Mouse (Mus musculus) left cerebral cortex, postnatal 10 days (tissue): ENCODE results near the gene Ubac1. TPM values are rescaled to one million over a fixed set of nuclear protein-coding genes. Genes with fewer than 3 reads are reported as not detected.
A peak's percentile ranks its signal among the peaks of the same experiment; 100 is the strongest.

Experiments used
- DNase-seq, 2 experiments: peaks; one replicate each; pipeline ENCODE4 v3.0.0; 2021 to 2022; ENCODE audit warnings: low spot score in 2 of 2, mixed read lengths in 1 of 2; ENCODE audit errors: extremely low spot score in 1 of 2
- intact Hi-C: fragments of 180-260 bp; cut with DNase I; formaldehyde crosslinking; loops from one replicate; pipeline ENCODE4 v1.15.1; 2025
- total RNA-seq, 2 experiments: library from RNA; stranded (reverse); gene quantifications; 2 replicates each; pipeline ENCODE4 v1.2.3; 2021

Gene Ubac1
- 10 to 100 TPM; 82.3 to 85.1 TPM for total RNA-seq

DNA sequence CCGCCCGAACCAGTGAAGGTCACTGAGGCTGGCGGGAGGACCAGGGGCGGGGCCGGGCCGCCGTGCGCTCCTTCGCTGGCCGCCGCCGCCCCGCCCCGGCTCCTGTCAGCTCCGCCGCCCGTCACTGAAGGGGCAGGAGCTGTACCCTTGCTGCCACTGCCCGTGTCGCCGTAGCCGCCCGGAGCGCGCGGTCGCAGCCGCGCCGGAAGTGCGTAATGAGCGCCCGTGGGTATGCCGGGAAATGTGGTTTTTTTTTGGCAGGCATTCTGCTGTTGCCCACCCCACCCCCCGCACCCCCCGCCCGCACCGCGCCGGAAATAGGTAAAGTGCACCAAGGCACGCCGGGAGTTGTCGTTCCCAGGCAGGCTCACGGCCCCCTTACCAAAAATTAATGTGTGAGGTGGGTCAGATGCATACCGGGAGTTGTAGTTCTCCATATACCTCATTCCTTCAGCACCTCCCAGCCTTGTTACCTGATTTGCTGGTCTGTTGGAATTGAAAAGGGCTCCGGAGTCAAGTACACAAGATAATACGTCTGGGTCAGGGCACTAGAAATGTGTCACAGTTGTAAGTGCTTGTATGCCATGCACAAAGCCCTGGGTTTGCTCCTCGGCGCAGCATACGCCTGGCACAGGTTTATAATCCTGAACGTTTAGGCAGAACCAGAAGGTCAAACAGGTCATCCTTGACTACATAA is at the start of gene Ubac1:
Ubac1 (minus strand) TSS at position 187 of the 697 bp plus-strand sequence.
- intact Hi-C loops, result loop anchor here (5.0 kb wide), 1 partner anchor 256 kb away; no protein-coding TSS in a partner anchor

DNA sequence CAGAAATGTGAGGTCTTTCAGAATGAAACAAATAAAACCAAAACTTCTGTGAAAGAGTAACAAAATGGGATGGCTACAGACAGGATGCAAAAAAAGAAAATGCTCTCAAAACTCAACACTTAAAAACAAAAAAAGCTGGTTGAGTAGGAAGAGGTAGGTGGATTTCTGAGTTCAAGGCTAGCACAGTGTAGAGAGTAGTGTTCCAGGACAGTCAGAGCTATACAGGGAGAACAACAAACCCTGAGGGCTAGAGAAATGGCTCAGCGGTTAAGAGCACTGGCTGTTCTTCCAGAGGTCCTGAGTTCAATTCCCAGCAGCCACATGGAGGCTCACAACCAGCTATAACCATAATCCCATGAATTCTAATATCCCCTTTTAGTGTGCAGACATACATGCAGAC is 47.0 kb upstream of the Ubac1 start:
- DNase-seq, result no peak

More for the DNA sequence above, at the start of gene Ubac1:
- peak; percentile 90 to 94 for DNase-seq

DNA sequence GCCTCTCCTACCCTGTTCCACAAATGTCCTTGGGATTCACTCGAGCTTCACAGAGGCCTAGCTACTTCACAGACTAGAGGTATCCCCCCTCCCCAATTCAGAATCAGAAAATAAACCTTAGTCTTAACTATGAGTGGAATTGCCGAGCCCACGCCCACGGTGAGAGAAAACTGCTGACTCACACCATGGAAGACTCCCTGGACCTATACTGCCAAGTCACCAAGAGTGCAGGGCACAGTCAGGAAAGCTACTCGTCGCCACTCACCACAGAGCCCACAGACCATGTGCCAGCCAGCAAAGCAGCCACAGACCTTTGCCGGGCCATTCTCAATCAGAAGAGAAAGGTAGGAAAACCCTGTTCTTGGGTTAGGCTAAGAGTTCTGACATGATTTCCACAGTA is 46.6 kb upstream of the Ubac1 start:
- no peak for DNase-seq
- intact Hi-C loops, result no loop called here

More for the DNA sequence above, 47.0 kb upstream of the Ubac1 start:
- intact Hi-C loops, result no loop called here

DNA sequence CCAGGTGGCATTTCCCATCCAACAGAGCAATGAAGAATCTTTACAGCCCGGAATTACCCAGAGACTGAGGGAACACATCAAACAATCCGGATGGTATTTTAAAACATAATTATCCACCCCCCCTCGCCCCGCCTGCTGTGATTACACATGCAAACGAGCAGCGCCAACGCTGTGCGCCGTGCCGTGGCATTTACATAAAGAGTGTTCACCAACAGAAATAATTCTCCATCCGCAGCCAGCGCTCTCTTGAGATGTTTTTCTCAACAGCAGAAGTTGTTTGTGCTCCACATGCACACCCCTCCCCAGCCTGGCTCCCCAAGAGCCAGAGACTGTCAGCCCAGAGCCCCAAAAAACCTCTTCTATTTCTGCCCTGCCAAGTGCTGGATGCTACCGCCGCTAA is 45.0 kb upstream of the Ubac1 start:
- intact Hi-C loops, result no loop called here
- peak; percentile 62 to 77 for DNase-seq

DNA sequence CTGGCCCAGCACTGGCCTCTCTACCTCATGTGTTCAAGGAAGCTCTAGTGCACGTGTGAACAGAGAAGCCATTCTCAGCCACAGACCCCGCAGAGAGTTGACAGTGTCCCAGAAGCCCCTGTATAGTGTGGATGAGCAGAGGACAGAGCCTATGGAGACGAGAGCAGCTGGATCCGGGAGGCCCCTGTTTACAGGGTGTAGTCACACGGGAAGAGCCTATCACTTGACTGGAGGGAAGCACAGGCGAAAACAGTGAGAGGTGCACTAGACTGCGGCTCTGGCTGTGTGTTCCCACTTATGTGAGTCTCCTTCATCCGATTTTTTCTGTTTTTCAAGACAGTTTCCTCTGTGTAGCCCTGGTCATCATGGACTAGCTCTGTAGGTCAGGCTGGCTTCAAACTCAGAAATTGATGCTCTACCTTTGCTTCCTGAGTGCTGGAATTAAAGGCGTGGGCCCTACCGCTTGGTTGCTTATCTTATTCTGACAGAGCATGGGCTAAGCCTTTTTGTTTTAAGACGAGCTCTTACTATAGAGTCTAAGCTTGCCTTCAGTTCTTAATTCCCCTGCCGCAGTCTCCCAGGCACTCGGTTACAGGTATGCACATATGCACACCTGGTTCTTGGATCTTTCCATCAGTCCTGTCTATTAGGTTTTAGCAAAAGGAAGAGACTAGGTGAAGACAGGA is 41.3 kb upstream of the Ubac1 start:
- no peak for DNase-seq
- intact Hi-C loops, result loop anchor here (5.0 kb wide), 1 partner anchor 59 kb away; the partner anchor contains the start of gene Nacc2

DNA sequence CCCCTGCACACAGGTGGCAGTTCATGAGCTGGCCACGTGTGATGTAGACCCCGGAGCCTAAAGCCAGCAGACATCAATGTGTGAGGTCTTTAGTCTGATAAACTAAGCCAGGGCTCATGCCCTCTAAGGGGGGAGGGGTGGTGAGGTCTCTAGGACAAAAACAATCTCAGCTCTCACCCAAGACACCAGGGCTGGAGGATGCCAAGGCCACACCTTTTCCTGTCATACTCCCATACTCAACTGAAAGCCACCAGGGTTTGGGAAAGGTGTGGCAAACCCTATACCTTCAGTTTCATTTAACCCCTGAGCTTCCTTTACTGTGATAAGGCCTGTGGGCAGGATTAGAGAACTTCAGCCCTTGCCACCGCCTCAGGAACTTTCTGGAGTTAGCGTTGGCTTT is 40.7 kb upstream of the Ubac1 start:
- intact Hi-C loops, result loop anchor here (5.0 kb wide), 1 partner anchor 60 kb away; the partner anchor contains the start of gene Nacc2
- DNase-seq, result no peak

DNA sequence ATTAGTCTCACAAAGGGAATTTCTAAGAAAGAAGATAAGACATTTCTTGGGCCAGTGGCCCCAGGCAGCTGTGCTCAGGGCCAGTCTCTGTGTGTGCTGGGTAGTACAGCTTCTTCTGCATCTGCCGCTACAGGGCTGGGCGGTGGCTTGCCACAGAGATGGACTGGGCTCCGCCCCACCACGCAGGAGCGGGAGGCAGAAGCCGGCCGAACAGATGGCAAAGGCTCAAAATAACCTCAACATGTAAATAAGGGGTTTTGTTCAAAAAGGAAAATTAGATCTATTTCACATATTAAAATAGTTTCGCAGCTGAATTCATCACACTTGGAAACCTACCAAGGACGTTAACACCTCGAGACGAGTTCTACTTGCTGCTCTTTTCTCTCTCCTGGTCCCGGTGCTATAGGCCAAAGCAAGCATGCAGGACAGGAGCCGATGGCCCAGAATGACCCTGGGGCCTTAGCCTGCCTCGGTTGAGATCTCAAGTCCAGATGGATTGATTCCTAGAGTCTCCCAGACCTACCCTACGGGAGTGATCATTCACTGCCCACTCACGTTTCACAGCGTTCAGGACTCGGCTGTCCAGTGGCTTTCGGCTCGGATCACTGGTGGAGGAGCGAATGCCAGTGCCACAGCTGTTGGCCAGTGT is 39.6 kb upstream of the Ubac1 start:
- DNase-seq, result peak; percentile 50 to 54
- intact Hi-C loops, result loop anchor here (5.0 kb wide), 1 partner anchor 61 kb away; the partner anchor contains the start of gene Nacc2

DNA sequence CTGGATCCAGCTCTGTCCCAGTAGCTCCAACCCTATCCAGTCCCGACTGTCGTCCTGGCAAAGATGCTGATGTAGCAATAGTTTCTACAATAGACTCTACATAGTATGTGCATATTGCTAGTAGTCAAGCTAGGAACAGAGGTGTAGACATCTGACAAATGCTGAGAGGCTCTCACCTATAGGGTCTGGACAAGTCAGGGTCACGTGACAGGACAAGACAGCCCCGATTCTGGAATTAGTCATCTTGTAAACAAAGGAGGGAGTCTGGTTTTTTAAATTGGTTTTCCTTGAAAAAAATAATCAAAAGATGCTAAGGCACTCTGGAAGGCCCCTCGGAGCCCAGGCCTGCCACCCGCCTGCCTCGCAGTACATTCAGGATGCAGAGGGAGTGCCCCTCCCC is 35.5 kb upstream of the Ubac1 start:
- no peak for DNase-seq
- intact Hi-C loops, result no loop called here

DNA sequence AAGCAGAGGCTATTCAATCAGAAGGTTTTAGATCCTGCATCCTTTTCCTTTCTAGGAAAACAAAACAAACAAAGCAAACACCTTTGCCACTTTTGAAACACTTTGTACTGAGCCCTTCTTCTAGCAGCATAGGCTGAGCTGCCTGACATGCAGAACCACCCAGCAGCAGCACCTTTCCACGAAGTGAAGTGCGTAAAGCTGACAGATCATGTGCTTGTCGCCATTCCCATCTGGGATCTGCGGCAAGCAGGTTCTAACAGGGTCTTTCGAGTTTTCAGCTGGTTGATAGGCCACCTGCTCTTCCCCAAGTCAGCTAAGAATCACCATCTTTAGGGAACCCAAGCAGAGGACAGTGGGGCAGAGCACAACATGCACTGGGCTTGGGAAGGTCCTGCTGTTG is 34.7 kb upstream of the Ubac1 start:
- DNase-seq, result no peak

DNA sequence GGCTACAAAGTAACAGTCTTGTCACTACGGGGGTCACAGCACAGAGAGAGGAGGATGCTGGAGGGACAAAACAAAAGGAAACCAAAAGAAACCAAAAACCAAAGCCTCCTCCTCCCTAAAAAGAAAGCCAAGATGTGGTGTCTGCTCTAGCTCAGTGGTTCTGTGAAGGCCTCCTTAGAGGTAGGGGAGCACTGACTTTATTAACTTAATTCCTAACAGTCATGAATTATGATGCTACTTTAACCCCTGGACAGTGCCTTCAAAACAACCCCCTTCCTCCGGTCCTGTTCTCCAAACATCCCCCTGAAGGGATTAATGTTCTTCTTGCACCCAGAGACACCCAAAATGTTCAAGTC is 34.2 kb upstream of the Ubac1 start:
- intact Hi-C loops, result no loop called here
- DNase-seq, result no peak

More for the DNA sequence above, 34.7 kb upstream of the Ubac1 start:
- intact Hi-C loops, result no loop called here

DNA sequence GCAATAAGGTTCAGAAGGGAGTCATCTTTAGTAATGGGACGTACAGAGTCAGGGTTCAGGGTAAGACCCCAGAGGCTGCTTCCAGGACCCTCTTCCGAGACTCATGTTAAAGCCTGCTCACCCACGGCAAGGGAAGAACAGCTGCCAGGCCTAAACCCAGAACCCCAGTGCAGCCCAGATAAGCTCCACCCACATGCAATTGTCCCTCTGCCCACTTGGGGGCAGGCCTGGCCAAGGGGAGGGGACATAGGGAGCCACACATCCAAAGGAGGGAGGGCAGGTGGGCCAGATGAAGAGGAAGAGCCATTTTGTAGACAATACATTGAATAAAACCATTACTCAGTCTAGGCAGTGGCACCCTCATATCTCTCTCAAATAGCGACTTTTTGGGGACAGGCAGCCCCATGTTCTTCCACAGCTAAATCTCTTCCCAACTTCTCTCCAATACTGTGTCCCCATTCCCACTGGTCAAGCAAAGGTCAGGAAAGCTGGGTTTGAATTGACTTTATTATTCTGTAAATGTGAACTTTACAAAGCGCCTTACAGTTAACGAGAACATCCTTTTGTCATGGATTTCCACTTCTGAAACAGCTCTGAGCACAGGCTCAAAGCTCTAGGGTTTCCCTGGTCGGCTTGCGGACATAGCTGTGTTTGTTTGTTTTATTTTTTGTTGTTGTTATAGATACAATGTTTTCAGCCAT is 33.6 kb upstream of the Ubac1 start:
- peak; percentile 21 to 81 for DNase-seq
- intact Hi-C loops, result no loop called here

DNA sequence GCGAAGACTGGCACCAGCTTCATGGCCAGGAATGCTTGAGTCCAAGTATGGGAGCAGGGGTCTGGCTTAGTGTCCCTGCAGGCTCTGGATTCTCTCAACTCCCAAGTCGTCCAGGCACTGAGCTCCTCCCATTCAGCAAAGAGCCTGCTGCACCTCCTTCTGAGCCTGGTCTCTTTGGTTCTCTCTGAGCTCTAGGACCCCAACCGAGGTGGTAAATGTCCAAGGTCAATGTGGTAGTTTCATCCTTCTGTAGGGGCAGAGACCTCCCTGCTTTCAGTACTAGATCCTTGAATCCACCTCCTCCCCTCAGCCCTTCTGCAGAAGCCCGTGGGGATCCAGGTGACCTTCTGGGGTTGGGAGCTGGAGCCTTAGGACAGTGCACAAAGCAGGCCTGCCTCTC is 31.3 kb upstream of the Ubac1 start:
- intact Hi-C loops, result no loop called here
- no peak for DNase-seq

DNA sequence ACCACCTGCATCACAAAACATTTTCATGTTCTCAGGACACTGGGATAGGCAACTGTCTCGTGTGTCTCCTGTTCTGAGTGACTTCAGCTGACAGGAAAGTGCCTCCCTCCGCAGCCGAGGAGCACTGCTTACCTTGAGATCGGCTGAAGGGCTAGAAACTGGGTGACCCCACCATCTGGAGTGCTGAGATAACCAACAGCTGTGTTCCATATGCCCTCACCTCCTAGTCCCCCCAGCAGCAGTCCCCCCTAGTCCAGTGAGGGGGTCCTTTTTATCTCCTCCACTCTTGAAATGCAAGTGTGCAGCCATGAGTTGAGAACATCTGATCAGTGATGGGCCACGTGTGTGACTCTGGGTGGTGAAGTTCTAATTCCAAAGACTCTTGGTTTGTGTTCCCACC is 27.3 kb upstream of the Ubac1 start:
- intact Hi-C loops, result no loop called here
- no peak for DNase-seq

DNA sequence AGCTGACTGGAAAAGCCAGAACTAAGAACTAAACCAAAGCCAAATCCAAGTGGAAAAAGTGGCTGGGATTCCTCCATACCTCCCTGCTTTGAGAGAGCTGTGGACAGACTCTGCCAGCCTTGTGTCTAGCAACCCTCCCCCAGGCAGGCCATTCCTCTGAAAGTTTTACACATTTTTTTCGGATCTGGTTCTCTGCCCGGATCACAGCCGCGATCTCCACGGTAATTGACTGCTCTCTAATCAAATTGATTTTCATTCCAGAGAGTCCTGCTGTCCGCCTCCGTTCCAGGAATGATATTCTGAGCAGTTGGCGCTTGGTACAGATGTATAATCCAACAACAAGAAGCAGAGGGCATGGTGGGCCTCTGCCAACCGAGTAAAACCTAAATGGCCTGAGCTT is 22.7 kb upstream of the Ubac1 start:
- intact Hi-C loops, result no loop called here
- no peak for DNase-seq

DNA sequence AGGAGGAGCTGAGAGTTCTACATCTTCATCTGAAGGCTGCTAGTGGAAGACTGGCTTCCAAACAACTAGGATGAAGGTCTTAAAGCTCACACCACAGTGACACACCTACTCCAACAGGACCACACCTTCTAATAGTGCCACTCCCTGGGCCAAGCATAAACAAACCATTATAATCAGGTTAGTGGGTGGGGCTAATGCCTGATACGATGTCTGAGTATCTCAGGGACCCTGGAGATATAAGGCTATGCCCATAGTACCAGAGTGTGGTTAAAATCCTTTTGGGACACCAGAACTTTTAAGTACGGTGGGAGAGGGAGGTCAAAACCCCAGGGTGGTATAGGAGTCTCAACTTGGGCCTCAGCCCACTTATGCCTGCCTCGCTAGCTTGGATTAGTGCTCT is 21.1 kb upstream of the Ubac1 start:
- intact Hi-C loops, result no loop called here
- DNase-seq, result no peak

DNA sequence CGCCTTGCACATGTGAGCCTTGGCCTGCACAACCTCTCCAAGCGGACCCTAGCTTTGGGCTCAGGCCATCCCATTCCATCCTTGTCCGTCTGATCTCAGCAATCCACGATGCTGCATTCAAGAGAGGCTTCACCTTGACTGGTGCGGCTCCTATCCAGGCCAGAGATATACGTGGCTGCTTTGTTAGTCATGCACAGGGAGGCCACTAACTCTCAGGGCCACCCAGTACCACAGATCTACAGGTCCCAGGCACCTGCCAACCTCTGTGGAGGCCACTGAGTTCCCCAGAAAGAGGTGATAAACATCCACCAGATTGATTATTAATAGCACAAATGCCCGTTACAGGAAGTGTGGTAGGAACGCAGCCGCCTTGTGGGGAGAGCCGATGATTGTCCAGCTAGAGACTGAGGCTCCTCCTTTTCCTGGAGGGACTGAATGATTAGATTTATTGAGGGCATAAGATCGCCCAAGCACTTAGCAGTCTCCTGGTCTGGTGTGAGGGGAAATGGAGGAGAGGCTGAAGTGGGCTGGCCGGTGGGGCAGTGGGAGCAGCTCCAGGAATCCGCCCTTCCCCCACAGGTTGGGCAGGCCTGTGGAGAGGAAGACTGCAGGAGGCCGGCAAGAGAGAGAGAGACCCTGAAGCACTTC is 19.7 kb upstream of the Ubac1 start:
- intact Hi-C loops, result no loop called here
- DNase-seq, result no peak

DNA sequence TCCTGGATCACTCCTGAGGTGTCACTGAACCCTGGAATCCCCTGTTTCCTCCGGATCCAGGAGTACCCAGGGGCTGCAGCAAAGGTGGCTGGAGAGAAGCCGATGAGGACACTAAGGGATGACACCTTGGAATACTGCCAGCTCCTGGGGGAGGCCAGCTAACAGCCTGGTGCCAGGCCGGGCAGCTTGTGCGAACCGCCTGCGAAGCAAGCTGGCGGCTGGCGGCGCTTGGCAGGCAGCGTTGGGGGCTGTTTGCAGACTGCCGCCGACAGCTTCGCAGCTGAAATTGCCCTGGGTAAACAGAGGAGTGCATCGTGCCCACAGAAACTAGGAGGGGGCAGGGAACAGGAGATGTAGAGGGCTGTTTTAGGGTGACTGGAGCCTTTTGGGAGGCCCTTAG is 18.4 kb upstream of the Ubac1 start:
- DNase-seq, result peak; percentile 69 to 84
- intact Hi-C loops, result no loop called here

DNA sequence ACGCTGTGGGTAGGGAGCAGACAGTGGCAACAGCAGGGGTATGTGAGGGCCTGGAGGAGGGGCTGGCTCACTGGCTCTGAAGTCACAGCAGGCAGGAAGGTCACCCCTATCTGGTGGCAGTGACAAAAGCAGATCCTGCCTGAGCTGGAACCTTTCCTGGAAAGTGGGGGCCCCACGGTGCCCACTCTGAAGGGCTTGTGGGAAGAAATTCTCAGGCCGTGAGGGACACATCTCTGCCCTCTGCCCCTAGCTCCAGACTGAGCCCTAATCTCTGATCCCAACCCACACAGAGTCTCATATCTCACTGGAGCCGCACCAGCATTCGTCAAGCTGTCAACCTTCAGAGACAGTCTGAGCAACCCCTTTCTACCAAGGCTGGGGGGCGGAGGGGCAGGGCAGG is 15.8 kb upstream of the Ubac1 start:
- intact Hi-C loops, result no loop called here
- no peak for DNase-seq
